ENCODE assay signal across 24 mouse cellular contexts in the genomic region with DNA sequence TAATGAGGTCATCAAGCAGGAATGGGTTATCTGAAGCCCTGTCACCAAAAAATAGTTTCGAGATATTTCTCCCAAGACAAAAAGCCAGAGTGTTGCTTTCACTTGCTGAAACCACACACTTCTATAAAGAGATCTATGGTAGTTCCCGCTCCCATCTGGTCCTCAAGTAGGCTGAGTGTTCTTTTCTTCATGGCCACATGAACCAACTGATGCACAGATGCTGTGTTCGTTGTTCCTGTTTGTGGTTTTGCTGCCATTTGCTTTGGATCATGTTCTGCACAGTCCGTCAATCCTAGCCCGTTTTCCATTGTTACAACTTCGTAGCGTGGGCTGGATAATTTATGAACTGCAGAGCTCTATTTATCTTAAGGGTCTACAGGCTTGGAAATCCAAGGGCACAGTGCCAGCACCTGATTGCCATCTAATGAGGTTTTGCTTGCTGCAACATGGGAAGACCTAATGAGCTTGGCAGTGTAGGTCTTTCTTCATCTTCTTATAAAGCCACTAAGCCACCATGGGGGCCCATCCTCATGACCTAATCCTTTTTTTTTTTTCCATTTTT. TPM values are rescaled to one million over a fixed set of nuclear protein-coding genes. Genes with fewer than 3 reads are reported as not detected.
A peak's percentile ranks its signal among the peaks of the same experiment; 100 is the strongest.
DNase-seq lines count a peak whose midpoint lies in the region; ATAC-seq and TF ChIP-seq lines count a peak whose summit lies in the region.
"Had no signal": no experiment of that assay in that cellular context is flagged by ENCODE, and none has a peak within 500 bp of the region (broad histone marks: within the 10 kb centered on the region; RNA-seq: fewer than 3 reads in every experiment).

No protein-coding gene starts in this region.

- TF ChIP-seq EP300 in liver, postnatal 0 days (IDR thresholded peaks at IDR 0.05; ENCODE audit: low read depth) = no peak

- DNase-seq in forebrain, embryonic 14.5 days (ENCODE audit: low spot score) = peak; percentile 26
- DNase-seq in lung, adult 18-20 months = peak; percentile 15 to 30
- DNase-seq in lung, adult 2 months = no peak
- DNase-seq in liver, postnatal 0 days = no peak
- DNase-seq: adrenal gland, postnatal 36 days; cerebellum, adult 8-10 months; gastrocnemius, postnatal 36 days; heart, postnatal 10 days; kidney, adult 9 months; kidney, postnatal 4 days; thymus, postnatal 25 days had no signal

- WGBS in forebrain, embryonic 14.5 days = 45% methylated on average over 7 of the region's 7 CpGs
- WGBS in forebrain, embryonic 12.5 days = 80% methylated on average over 7 of the region's 7 CpGs
- WGBS in lung, adult 2 months = 44% methylated on average over 7 of the region's 7 CpGs
- 56% methylated on average over 7 of the region's 7 CpGs for WGBS in lung, embryonic 16.5 days
- 82% methylated on average over 7 of the region's 7 CpGs for WGBS in intestine, postnatal 0 days
- WGBS in liver, postnatal 0 days (ENCODE audit: insufficient replicate concordance) = 59% methylated on average over 7 of the region's 7 CpGs

- no peaks in the 10 kb centered on the region for H3K27me3 ChIP-seq in forebrain, embryonic 14.5 days (replicated peaks; ENCODE audit: control insufficient read depth, insufficient read depth, low read length)
- no peaks in the 10 kb centered on the region for H3K27me3 ChIP-seq in forebrain, embryonic 12.5 days
- no peaks in the 10 kb centered on the region for H3K27me3 ChIP-seq in lung, embryonic 16.5 days (ENCODE audit: control insufficient read depth, insufficient read depth, low read depth, low read length)
- no peaks in the 10 kb centered on the region for H3K27me3 ChIP-seq in intestine, postnatal 0 days (replicated peaks; ENCODE audit: control insufficient read depth, insufficient read depth, low read length)
- no peaks in the 10 kb centered on the region for H3K27me3 ChIP-seq in liver, postnatal 0 days (ENCODE audit: insufficient read depth, low read length)
- H3K27me3 ChIP-seq: forebrain, embryonic 15.5 days; hindbrain, embryonic 12.5 days; lung, embryonic 15.5 days had no signal

- no peak for ATAC-seq in forebrain, embryonic 14.5 days
- no peak for ATAC-seq in forebrain, embryonic 12.5 days (ENCODE audit: low FRiP score)
- 0 out of 2 replicates have a peak, but pooled peaks have one; percentile 41 for ATAC-seq in lung, embryonic 16.5 days (ENCODE audit: low read depth)
- no peak for ATAC-seq in intestine, postnatal 0 days
- ATAC-seq in liver, postnatal 0 days = no peak
- ATAC-seq: forebrain, embryonic 15.5 days; inflammation-experienced regulatory T-cells, adult 6 months had no signal

- H3K36me3 ChIP-seq in forebrain, embryonic 14.5 days (ENCODE audit: control insufficient read depth, insufficient read depth, low read length) = no peaks in the 10 kb centered on the region
- H3K36me3 ChIP-seq in forebrain, embryonic 12.5 days (replicated peaks) = no peaks in the 10 kb centered on the region
- H3K36me3 ChIP-seq in lung, embryonic 16.5 days (ENCODE audit: control insufficient read depth, insufficient read depth, low read length) = no peaks in the 10 kb centered on the region
- H3K36me3 ChIP-seq in intestine, postnatal 0 days (ENCODE audit: control insufficient read depth, insufficient read depth) = no peaks in the 10 kb centered on the region
- H3K36me3 ChIP-seq in liver, postnatal 0 days (replicated peaks; ENCODE audit: insufficient read depth, low read length) = no peaks in the 10 kb centered on the region
- H3K36me3 ChIP-seq: forebrain, embryonic 15.5 days; G1E; hindbrain, embryonic 12.5 days; limb, embryonic 10.5 days; lung, embryonic 15.5 days; midbrain, embryonic 10.5 days had no signal

- no peak overlapping the region for H3K9ac ChIP-seq in forebrain, embryonic 14.5 days (ENCODE audit: low read length)
- H3K9ac ChIP-seq in forebrain, embryonic 12.5 days = no peak overlapping the region
- H3K9ac ChIP-seq in lung, embryonic 16.5 days (ENCODE audit: low read length) = no peak overlapping the region
- H3K9ac ChIP-seq in intestine, postnatal 0 days (ENCODE audit: low read depth, low read length) = no peak overlapping the region
- H3K9ac ChIP-seq in liver, postnatal 0 days (replicated peaks) = no peak overlapping the region
- H3K9ac ChIP-seq: forebrain, embryonic 15.5 days; hindbrain, embryonic 12.5 days; lung, embryonic 15.5 days had no signal

- no peak overlapping the region for H3K4me2 ChIP-seq in forebrain, embryonic 14.5 days (ENCODE audit: low read length)
- H3K4me2 ChIP-seq in forebrain, embryonic 12.5 days = no peak overlapping the region
- no peak overlapping the region for H3K4me2 ChIP-seq in lung, embryonic 16.5 days (ENCODE audit: low read depth, low read length)
- no peak overlapping the region for H3K4me2 ChIP-seq in intestine, postnatal 0 days (replicated peaks; ENCODE audit: low read depth)
- no peak overlapping the region for H3K4me2 ChIP-seq in liver, postnatal 0 days (ENCODE audit: low read depth, low read length)
- H3K4me2 ChIP-seq: forebrain, embryonic 15.5 days; heart, embryonic 11.5 days; hindbrain, embryonic 12.5 days; lung, embryonic 15.5 days had no signal

- H3K4me1 ChIP-seq in forebrain, embryonic 14.5 days (ENCODE audit: control insufficient read depth, insufficient read depth, low read length) = no peaks in the 10 kb centered on the region
- no peaks in the 10 kb centered on the region for H3K4me1 ChIP-seq in forebrain, embryonic 12.5 days
- peaks cover 11% of the 10 kb centered on the region for H3K4me1 ChIP-seq in lung, adult 2 months (ENCODE audit: control insufficient read depth, insufficient read depth, low read length)
- H3K4me1 ChIP-seq in lung, embryonic 16.5 days (replicated peaks; ENCODE audit: control insufficient read depth, insufficient read depth, low read length) = no peaks in the 10 kb centered on the region; the same call in 1 of the 2 replicates
- H3K4me1 ChIP-seq in intestine, postnatal 0 days (replicated peaks; ENCODE audit: control insufficient read depth, insufficient read depth, low read length) = no peaks in the 10 kb centered on the region
- H3K4me1 ChIP-seq in liver, postnatal 0 days (ENCODE audit: insufficient read depth) = no peaks in the 10 kb centered on the region
- H3K4me1 ChIP-seq: hindbrain, embryonic 12.5 days; limb, embryonic 10.5 days; lung, embryonic 15.5 days; midbrain, embryonic 10.5 days had no signal

- no peaks in the 10 kb centered on the region for H3K9me3 ChIP-seq in forebrain, embryonic 14.5 days (replicated peaks; ENCODE audit: control insufficient read depth, low read length)
- no peaks in the 10 kb centered on the region for H3K9me3 ChIP-seq in forebrain, embryonic 12.5 days
- no peaks in the 10 kb centered on the region for H3K9me3 ChIP-seq in lung, embryonic 16.5 days (ENCODE audit: control insufficient read depth, low read length)
- no peaks in the 10 kb centered on the region for H3K9me3 ChIP-seq in intestine, postnatal 0 days (ENCODE audit: control insufficient read depth)
- H3K9me3 ChIP-seq in liver, postnatal 0 days (ENCODE audit: low read length) = no peaks in the 10 kb centered on the region
- H3K9me3 ChIP-seq: forebrain, embryonic 15.5 days; hindbrain, embryonic 12.5 days; limb, embryonic 10.5 days; lung, embryonic 15.5 days; midbrain, embryonic 10.5 days had no signal

- TF ChIP-seq POLR2A in lung, adult 2 months (IDR thresholded peaks at IDR 0.05; ENCODE audit: borderline replicate concordance, extremely low read depth, low read depth, low read length) = no peak

- no peak for TF ChIP-seq CTCF in lung, adult 2 months (IDR thresholded peaks at IDR 0.05; ENCODE audit: insufficient read depth, low read length)
- no peak for TF ChIP-seq CTCF in intestine, postnatal 0 days (IDR thresholded peaks at IDR 0.05; ENCODE audit: low read depth)
- no peak for TF ChIP-seq CTCF in liver, postnatal 0 days (IDR thresholded peaks at IDR 0.05; ENCODE audit: low read depth)

- H3K27ac ChIP-seq in forebrain, embryonic 14.5 days (ENCODE audit: low read depth, low read length) = no peak overlapping the region
- H3K27ac ChIP-seq in forebrain, embryonic 12.5 days = no peak overlapping the region
- 0 out of 2 replicates have a peak overlapping the region, but pooled peaks have one; percentile 20 for H3K27ac ChIP-seq in lung, embryonic 16.5 days (ENCODE audit: low read length)
- H3K27ac ChIP-seq in intestine, postnatal 0 days (ENCODE audit: low read depth, low read length) = no peak overlapping the region
- no peak overlapping the region for H3K27ac ChIP-seq in liver, postnatal 0 days (ENCODE audit: low read depth)
- H3K27ac ChIP-seq: forebrain, embryonic 15.5 days; hindbrain, embryonic 12.5 days; limb, embryonic 10.5 days; lung, embryonic 15.5 days; midbrain, embryonic 10.5 days had no signal

- H3K4me3 ChIP-seq in forebrain, embryonic 14.5 days (ENCODE audit: low read depth, low read length) = no peak overlapping the region
- H3K4me3 ChIP-seq in forebrain, embryonic 12.5 days (replicated peaks) = no peak overlapping the region
- no peak overlapping the region for H3K4me3 ChIP-seq in lung, adult 2 months (replicated peaks; ENCODE audit: extremely low read depth, low read depth, low read length)
- no peak overlapping the region for H3K4me3 ChIP-seq in lung, embryonic 16.5 days (ENCODE audit: low read length)
- H3K4me3 ChIP-seq in intestine, postnatal 0 days (ENCODE audit: low read depth, low read length) = no peak overlapping the region
- no peak overlapping the region for H3K4me3 ChIP-seq in liver, postnatal 0 days (ENCODE audit: low read depth, low read length)
- H3K4me3 ChIP-seq: erythroblast, embryonic 14.5 days; forebrain, embryonic 15.5 days; hindbrain, embryonic 12.5 days; limb, embryonic 10.5 days; lung, embryonic 15.5 days; midbrain, embryonic 10.5 days had no signal

RNA-seq across cellular contexts. Expression of a gene that starts 30.1 kb away (rescaled TPM):
- polyA plus RNA-seq in forebrain, embryonic 14.5 days (2014; fragmentation: Nextera tagmentation; extraction: Ambion mirVana) = 13.6 and 13.7 TPM in 2 replicates
- 10.0 and 10.9 TPM in 2 replicates for polyA plus RNA-seq in forebrain, embryonic 12.5 days (2016; fragmentation: Nextera tagmentation; extraction: Ambion mirVana)
- polyA plus RNA-seq in lung, adult 2 months (2012; rRNA removed) = 515 and 566 TPM in 2 replicates
- polyA plus RNA-seq in lung, embryonic 16.5 days (2015; fragmentation: Nextera tagmentation; extraction: Ambion mirVana) = 77.5 and 84.0 TPM in 2 replicates
- polyA plus RNA-seq in intestine, postnatal 0 days (2015; fragmentation: Nextera tagmentation; extraction: Ambion mirVana) = 12.1 and 12.4 TPM in 2 replicates
- 8.8 and 10.0 TPM in 2 replicates for polyA plus RNA-seq in liver, postnatal 0 days (2015; fragmentation: Nextera tagmentation; extraction: Ambion mirVana)
- polyA plus RNA-seq: G1E had no signal

RNA-seq across cellular contexts. Expression of a gene that starts 38.7 kb away (rescaled TPM):
- polyA plus RNA-seq in forebrain, embryonic 14.5 days (2014; fragmentation: Nextera tagmentation; extraction: Ambion mirVana) = 1.8 and 2.3 TPM in 2 replicates
- 0.31 and 0.82 TPM in 2 replicates for polyA plus RNA-seq in forebrain, embryonic 12.5 days (2016; fragmentation: Nextera tagmentation; extraction: Ambion mirVana)
- 0.62 and 1.3 TPM in 2 replicates for polyA plus RNA-seq in lung, adult 2 months (2012; rRNA removed)
- polyA plus RNA-seq in lung, embryonic 16.5 days (2015; fragmentation: Nextera tagmentation; extraction: Ambion mirVana) = 0.57 and 0.62 TPM in 2 replicates
- polyA plus RNA-seq in intestine, postnatal 0 days (2015; fragmentation: Nextera tagmentation; extraction: Ambion mirVana) = 0.85 TPM in 2 replicates
- not detected in 2 replicates for polyA plus RNA-seq in liver, postnatal 0 days (2015; fragmentation: Nextera tagmentation; extraction: Ambion mirVana)
- polyA plus RNA-seq: erythroblast, embryonic 14.5 days; G1E; inflammation-experienced regulatory T-cells, adult 6 months; liver, adult 2 months had no signal

Comparison
In these comparisons a context has a peak if more than half of its experiments do, and no peak if none do; other contexts are left out.
1. DNase-seq: peak in forebrain, embryonic 14.5 days (single experiment) and lung, adult 18-20 months (2 of 2); none in lung, adult 2 months (single experiment) and liver, postnatal 0 days (single experiment).